Mouse (Mus musculus) liver, postnatal 0 days (tissue): ENCODE measurements around the gene Gdf15.

ENCODE experiments used
- CTCF ChIP-seq: sonication (generic); IDR thresholded peaks from 2 replicates; pipeline ENCODE4 v1.5.1; 2016; ENCODE audit warnings: antibody characterized with exemption, low read depth
- EP300 ChIP-seq: IDR thresholded peaks from 2 replicates; pipeline ENCODE4 v1.6.1; 2016; ENCODE audit warnings: antibody characterized with exemption, low read depth, mild to moderate bottlenecking

DNA sequence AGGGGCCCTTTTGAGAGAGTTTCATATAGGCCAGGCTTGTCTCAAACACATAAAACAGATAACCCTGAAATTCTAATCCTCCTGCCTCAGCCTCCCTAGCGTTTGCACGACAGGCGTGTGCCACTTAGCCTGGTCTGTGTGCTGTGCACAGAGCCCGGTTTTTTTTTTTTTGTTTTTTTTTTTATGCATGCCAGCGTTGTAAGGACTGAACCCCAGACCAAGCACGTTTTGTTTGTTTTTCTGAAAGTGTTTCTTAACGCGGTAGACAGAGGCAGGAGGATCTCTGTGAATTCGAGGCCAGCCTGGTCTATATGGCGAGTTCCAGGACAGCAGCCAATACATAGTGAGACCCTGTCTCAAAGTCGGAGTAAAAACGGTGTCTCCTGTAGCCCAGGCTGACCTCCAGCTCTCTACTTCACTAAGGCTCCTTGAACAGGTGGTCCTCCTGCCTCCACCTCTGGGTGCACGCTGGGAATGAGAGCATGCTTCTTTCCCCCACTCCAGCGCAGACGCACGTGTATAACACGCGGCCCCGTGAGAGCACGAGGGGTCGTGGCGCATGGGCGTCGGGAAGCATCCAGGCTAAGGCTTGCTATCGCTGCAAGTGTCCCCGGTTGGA lies 23.4 kb downstream of the Gdf15 start, which contains the start of gene Ssbp4:
- TF ChIP-seq EP300 (no peak), CTCF (no peak)
